Mouse (Mus musculus): ENCODE data around the gene Cracr2a. TPM values are rescaled to one million over a fixed set of nuclear protein-coding genes. Genes with fewer than 3 reads are reported as not detected.

Gene Cracr2a
- total RNA-seq, 2 experiments from 2014 or later = 1.7 to 3.2 TPM

DNA sequence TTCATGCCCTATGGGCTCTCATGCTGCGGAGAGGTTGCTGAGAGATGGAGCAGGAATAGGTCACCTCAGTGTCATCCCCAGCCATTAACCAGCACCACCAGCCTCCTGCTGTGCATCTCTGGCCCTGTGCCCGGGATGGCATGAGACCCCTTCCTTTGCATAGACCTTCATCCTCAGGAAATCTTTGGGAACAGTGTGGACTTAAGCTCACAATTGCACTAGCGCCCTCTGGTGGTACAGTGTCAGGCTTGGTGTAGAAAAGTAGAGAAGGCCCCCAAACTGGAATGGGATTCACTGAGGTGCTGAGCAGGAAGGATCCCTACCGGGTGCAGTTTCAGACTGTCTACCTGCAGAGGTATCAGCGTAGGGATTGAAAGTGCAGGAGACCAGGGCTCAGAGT lies 64.0 kb downstream of the Cracr2a start:
- DNase-seq = peak; percentile 72

DNA sequence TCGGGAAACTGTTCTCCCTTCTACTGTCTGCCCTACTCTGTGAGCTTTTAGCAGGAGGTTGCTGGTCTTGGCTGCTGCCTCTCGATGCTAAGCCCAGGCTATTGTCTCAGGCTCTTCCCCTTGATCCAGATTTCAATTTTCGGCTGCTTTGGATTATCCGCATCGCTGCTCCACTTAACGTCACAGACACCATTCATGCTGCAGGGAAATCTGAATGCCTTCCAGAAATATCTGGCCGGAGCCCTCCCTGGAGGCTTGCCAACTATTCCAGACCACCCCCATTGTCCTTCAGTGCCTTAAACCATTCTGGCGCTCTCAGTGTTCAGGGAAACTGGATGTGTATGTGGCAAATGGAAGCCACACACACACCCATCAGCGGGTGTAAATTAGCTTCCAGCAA lies 66.3 kb downstream of the Cracr2a start:
- no peak for DNase-seq

DNA sequence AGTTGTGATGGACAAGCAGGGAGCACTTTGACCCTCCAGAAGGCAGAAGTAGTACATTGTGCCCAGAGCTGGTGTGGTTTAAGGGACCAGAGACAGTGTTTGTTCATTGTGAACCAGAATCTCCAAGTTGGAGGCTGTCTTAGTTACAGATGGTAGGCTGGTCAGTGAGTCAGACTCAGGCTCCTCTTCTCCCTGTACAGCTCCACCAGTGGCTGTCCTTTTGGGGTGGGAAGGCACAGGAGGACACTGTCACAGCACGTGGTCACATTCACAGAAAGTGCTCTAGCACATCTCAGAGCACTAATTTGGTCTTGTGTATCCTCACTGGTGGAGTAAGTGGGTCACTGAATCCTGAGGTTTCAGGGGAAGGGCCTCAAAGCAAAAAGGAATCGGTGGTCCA lies 68.1 kb downstream of the Cracr2a start:
- no peak for DNase-seq

DNA sequence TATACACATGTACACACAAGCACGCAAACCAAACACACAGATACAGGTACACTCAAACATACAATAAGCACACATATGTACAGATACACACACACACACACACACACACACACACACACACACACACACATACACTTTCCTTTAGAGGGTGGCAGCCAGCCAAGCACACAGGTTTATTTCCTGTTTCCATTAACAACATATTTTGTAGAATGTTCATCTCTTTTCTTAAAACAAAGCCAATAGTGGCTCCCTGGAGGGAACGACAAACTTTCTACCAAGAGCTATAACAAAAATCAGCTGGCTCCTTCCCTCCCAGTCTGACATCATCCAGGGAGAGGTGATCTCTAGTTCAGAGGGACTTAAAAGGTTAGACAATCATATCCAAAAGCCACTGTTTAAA lies 73.7 kb downstream of the Cracr2a start:
- no peak for DNase-seq

DNA sequence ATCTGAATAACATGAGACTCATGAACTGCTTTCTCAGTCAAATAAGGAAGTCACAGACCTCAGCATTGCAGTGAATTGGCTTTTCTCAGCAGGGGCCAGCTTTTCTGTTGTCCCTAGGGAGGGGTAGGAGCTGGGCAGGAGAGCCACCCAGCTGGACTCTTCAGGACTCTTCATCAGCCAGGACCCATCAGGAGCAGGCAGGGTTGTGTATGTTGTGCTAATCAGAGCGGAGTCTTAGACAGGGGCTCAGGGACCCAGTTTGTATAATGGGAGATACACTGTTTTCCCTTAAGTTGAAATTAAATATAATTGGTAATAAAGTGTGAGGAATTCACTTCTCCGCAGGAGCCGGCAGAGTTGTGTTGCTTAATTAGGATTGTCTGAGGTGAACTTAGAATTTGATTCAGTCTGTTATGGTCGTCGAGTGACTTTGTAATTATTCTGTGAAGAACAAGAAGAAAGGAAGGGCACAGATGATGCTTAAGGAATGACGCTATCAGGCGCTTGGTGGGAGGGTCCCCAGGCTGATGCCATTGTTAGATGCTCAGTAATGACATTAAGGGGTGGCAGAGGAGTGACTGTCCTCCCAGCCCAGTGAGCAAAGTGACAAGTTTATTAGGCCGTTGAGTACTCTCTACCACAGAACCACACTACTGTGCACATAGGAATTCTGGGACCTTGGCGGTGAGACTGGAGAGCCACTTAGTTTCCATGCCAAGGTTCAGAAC lies 74.5 kb downstream of the Cracr2a start:
- DNase-seq = no peak

DNA sequence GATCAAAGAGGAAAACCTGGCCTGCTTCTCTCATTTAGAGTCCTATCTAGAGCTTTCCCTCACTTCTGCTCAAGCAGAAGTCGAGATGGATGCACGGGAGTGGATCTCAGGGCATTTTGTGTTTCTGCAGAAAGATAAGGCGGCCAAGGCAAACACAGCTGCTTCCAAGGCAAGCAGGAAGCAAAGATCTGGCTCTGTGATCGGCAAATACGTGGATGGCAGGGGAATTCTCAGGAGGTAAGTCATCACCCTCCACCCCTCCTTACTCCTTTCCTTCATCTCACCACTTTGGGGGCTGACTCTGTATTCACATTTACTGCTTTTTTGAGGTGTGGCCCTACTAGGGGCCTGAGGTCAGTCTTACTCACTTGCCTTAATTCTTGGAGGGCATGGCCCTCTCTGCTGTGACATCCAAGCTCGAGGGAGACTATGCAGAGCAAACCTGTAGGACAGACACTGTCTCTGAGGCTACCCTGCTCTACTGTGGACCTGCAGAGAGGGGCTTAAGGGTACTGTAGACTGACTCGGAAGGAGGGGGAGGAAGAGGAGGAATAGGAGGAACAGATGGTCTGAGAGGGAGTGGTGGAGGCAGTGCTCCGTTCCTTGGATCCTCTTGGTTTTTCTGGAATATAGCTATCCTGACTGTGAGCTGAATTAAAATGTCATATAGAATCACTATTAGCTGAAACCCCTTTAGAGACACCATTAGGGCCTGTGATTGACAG lies 80.1 kb downstream of the Cracr2a start:
- DNase-seq = no peak

DNA sequence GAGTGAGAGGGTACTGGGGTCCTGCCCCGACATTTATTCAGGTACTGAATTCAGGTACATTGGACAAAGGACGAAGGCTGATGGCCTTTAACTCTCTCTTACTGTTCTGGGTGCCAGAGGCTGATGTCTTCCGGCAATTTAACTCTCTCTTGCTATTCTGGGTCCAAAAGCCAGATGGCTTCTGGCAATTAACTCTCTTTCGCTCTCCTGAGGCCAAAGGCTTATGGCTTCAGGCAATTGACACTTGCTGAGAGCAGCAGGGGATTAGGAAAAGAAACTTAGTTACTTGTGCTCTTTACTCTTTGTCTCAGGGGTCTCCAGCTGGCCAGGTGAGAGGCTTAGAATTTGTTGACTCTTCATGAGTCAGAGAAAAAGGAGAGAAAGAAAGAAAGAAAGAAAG lies 94.8 kb downstream of the Cracr2a start:
- no peak for DNase-seq

DNA sequence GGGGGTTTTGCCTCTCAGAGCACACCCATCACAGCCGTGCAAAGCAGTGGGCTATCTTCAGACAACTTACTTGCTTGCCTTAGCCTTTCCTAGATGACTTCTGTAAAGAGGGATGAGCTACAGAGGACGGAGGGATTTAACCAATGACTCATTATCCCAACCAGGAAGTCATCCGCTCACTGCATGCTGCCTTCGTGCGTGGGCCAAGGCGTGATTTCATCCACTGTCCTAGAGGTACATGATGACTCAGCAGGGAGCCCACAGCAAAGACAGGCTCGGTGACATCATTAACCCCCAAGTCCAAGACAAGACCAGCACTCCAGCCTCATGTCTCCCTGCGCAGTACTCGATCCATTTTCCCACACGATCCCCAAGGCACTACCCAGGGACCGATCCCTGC lies 96.0 kb downstream of the Cracr2a start:
- DNase-seq = no peak

DNA sequence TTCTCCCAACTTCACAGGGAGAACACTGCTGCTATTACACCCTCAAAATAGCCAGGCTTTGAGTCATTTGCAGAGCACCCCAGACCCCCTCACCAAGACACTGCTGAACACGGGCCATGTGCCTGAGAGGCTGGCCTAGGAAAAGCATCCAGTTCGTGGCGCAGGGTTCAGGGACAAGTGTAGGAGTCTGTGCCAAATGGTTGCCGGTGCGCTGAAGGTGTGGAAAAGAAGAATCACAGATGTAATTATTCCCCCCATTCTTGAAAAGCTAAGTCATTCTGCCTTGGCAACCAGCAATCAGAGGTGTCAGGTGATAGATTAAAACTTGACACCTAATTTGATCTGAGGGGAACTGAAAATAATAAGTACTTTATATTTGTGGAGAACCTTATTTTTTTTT lies 98.3 kb downstream of the Cracr2a start:
- no peak for DNase-seq

DNA sequence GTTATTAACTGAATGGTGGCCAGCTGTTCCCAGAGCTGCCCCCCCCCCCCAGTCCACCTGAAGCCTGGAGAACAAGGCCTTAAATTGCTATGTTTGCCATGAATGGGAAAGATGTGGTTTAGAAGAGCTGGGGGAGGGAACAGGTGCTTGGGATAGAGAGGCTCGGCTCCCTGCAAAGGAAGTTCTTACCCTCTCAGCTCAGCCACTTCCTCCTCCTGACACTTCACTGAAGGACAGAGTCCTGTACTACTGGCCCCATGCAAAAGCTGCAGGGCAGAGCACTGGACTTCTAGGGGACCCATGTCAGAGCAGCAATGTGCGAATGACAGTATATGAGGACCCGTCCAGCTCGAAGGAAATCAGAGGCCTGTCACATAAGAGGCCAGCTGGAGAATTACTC lies 98.8 kb downstream of the Cracr2a start:
- no peak for DNase-seq

DNA sequence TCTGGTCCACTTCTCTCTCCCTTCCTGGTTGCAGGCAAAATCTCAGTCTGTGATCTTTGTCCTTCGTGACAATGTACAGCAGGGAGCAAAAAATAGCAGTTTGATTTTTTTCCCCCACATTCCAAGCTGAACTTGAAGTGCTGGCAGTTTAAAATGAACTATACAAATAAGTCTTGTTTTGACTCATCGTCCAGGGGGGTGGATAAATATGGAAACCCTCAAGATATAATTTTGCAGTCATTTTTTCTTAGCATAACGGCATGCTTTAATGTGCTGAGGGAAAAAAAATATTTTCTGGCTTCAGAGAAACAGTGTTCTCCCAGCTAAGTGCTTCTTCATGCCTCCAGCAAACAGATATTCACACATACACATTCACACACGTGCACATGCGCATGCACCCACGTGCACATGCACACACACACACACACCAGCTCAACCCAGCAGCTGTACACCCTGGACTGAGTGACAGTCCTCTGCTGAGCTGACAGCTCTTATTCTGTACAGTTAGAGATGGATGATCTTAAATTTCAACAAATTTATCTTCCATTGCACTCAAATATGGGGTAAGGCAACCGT lies 100.7 kb downstream of the Cracr2a start:
- DNase-seq = no peak

DNA sequence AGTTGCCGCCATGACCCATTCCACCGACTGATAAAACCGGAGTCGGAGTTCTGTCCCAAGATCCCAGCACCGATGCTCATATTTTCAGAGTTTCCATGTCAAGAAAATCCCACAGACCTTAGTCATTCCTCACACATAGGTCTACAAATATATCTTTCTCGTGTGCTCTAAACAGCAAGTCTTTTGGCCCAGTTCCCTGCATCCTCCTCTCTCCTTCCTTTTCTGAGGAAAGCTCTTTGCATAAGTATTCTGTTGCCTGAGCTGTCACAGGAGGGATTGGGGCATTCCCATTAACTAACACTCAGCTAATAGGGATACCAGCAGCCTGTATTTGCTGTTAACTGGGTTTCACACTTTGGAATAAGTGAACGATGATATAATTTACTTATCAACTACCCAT lies 102.1 kb downstream of the Cracr2a start:
- DNase-seq = no peak

DNA sequence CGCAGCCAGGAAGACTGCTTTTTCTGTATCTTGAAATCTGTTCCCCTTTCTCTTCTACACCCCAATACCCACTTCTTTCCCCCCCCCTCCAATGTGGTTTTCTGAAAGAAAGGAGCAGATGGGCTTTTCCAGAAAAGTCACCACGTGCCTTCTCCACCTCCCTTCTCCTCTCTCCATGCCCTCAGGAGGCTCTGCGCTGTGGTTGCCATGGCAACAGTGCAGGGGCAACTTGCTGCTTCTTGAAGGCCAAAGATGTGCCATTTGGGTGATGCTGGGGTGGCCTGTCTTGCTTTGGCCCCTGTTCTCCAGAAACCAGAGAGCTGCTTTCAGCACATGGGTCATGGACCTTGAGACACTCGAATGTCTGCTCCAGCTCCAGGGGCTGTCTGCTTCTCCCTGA lies 108.2 kb downstream of the Cracr2a start:
- no peak for DNase-seq

DNA sequence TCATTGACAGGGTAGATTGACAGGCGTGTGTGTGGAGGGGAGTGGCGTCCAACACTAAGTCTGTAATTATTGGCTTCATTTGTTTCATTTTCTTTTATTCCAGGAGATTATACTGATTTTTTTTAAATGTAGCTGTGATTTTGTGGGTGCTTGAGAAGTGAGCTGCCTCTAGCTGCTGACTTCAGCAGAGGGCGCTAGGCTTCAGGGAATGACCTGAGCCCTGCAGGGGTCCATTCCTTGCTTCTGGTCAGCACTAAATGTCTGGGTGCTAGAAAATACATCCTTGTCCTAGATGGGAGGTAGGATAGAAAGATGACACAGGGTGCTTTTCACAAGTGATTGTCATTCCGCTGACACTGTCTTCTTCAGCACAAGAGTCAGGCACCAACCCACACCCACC lies 108.9 kb downstream of the Cracr2a start:
- no peak for DNase-seq

DNA sequence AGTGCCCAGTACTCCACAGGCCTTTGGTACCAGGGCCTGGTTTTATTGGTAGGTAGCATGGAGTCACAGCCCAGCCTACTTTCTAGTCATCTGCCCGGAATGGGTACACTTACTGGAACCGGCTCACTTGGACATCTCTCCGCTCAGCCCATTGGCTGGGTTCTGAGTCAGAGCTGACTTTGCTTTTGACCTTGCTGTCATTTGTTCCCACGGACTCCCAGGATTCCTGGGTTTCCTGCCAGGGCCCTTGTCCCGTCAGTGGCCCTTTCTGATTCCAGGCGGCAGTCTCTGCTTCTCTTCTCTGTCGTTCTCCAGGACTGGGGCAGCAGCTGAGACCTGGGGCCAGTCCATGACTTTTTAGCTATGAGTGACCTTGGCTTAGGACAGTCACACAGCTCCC lies 110.9 kb downstream of the Cracr2a start:
- DNase-seq = peak; percentile 58

DNA sequence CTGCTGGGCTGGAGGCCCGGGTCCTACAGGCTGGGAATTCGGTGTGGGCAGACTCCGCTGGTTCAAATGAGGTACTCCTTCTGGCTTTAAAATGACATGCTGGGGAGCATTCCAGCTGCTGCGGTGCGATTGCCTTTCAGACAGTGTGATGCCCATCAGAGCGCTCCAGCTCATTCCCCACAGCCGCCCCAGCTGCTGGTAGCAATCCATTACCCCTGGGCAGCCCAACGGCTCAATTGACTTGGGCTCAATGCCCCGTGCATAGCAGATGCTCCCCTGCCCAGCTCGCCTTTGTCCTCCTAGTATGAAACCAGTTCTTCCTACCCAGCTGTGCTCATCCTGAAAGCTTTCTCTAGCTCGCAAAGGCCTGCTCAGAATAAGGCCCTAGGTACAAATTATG lies 115.7 kb downstream of the Cracr2a start:
- DNase-seq = no peak

DNA sequence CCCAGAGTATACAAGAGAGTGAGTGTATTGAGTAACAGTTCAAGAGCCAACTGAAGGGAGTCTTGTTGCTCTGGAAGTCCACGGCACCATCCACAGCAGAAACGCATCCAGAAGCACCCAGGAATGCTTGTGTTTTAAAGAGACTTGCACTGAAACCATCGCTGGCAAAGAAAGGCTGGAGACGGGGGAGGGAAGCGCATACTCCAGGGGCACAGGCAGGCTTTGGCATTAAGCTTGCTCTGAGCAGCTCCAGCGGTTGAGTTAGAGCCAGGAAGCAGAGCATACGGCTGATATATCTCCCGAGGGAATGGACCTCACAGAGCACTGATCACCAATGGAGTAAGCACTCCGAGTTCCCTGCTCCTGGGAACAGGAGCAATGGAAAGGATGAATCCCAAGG lies 117.2 kb downstream of the Cracr2a start:
- no peak for DNase-seq

DNA sequence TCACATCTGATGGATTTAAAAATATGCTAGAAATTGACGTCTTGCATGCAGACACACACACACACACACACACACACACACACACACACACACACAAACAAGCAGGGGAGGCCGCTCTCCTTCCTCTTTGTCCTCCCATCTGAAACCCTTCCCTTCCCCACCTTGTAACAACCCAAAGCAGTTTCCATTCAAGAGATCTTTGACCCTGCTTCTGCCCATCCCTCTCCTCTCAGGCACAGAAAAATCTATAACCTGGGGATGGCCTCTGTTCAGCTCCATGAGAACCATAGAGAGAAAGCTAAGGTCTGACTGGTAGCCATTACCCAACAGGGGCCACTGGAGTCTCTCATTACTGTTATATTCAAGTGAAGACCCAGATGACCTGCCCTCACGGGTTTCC lies 117.9 kb downstream of the Cracr2a start:
- DNase-seq = no peak

DNA sequence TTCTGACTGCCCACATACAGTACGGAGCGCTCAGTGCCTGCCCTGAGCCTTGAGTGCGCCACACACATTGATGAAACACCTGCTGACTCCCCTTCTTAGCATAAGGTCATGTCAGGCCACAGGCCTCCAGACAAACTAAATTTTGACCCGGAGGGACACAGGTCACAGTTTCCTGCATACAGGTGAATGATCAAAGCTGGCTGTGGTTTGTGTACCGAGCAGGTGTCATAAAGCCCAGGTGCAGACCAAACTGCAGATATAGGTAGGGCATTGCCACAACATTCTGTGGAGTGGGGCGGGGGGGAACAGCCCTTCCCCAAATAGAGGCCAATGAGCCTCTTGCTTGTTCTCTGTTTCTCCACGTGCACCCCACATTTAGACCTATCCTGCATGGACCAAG lies 119.6 kb downstream of the Cracr2a start:
- no peak for DNase-seq

DNA sequence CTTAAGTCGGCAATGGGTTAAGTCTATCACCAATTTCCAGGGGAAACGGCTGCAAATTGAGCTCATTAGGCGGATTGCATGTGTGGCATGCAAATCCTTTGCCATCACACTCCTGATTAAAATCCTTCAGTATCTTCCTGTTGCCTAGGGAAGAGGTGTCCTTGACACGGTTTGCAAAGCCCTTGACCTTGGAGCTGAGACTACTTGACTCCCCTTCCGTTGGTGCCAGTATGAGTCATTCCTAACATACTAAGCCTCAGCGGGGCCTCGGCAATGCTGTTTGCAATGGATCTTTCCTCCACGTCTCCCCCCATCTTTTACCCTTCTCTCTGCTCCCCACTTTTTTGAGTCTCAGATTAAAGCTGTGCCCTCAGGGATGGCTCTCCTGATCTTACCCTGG lies 122.4 kb downstream of the Cracr2a start:
- DNase-seq = peak; percentile 58

DNA sequence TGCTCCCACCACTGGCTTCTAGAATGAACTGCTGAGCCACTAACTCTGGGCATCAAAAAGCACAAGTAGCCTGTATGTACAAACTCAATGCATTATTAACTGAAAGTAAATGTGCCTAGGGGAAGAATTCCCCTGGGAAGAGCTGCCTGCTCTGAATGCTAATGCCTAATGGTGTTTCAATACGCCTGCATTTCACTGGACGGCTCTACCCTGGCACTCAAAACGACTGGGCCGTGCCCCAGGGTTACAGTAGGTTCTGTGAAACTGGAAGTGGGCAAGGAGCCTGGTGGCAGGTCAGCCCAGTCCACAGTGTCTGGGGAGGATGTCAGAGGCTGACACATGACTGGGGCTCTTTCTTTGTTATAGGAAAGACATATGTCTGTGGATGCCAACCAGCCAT lies 123.8 kb downstream of the Cracr2a start:
- DNase-seq = peak; percentile 51

DNA sequence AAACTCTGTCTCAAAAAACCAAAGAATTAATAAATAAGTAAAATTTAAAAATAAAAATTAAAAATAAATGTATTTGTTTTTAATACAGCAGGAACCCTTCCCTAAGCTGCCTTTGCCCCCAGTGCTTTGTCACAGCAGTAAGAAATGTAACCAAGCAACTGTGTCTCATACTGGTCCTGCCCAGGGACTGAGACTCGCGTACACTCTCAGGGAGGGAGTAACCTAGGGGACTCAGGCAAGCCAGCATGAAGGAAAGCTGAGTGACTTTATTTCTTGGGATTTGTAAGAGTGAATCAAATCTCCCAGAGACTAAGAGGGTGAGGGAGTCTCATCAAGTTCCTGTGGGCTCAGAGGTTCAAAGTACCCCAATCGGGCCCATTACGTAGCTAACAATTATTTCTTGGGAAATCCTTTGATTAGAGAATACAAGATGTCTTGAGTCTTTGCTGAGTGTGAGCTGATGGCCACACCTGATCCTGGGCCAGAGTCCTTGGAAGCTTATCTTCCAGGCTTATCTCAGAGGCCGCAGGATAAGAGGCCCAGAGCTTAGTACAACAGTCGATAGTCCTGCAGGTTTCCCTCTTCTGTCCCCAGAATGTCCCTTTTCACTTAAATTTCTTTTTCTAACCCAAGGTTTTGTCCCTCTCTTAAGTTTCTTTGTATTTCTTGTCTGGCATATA lies 126.2 kb downstream of the Cracr2a start:
- no peak for DNase-seq

DNA sequence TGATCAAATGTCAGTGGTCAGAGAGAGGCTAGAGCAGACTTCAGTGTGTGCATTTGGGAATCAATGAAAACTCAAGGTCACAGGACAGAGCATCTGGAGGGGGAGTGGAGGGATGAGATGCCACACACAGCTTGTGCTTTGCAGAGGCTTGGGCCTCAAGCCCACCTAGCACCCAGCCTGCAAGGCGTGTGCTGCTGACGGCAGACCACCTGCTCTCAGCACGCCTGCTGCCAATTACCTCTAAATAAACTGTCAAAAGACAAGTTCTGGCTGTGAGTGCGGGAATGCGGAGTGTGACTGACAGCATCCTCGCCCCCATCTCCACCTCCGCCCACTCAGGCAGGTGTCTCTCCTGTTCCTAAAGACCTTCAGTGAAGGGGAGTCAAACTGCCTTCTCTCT lies 131.2 kb downstream of the Cracr2a start:
- DNase-seq = no peak
